Mouse (Mus musculus): Measurements from ENCODE around the gene Zfp952. TPM values are rescaled to one million over a fixed set of nuclear protein-coding genes. Genes with fewer than 3 reads are reported as not detected.

Zfp952 gene
- total RNA-seq (2023) = 1 to 10 TPM; 4.2 to 4.4 TPM

GRCm38 (mm10) chr17:32992699-32993474 is at the start of gene Zfp952:
Gene Zfp952, plus strand, starts transcription at chr17:32993129.

GRCm38 (mm10) chr17:32947215-32947914 is 45.6 kb upstream of the Zfp952 start, which contains the start of gene Cyp4f13:
Gene Cyp4f13, minus strand, starts transcription at chr17:32947402.

GRCm38 (mm10) chr17:32965623-32966290 is 27.2 kb upstream of the Zfp952 start, which contains the start of gene Zfp472:
Gene Zfp472, plus strand, starts transcription at chr17:32965814.

GRCm38 (mm10) chr17:33032900-33033891 is 40.3 kb downstream of the Zfp952 start, which contains the start of gene Zfp763:
Gene Zfp763, minus strand, starts transcription at chr17:33033402.

Other genes with a start within 250 kb of the Zfp952 start
- gene Zfp871, start 204.8 kb upstream of the Zfp952 start, total RNA-seq (2023) = 10 to 100 TPM; 45.7 to 58.2 TPM
- gene Zfp811, start 183.2 kb upstream of the Zfp952 start, total RNA-seq (2023) = not detected
- gene Zfp799, start 162.9 kb upstream of the Zfp952 start, total RNA-seq (2023) = 1 to 10 TPM; 1.8 to 3.5 TPM
- gene Zfp870, start 101.5 kb upstream of the Zfp952 start, total RNA-seq (2023) = 1 to 10 TPM in 1 of 2 experiments, under 1 TPM in 1; 0.82 to 1.1 TPM
- not detected for gene Cyp4f14, start 75.8 kb upstream of the Zfp952 start, total RNA-seq (2023)
- gene Cyp4f13, start 45.7 kb upstream of the Zfp952 start, total RNA-seq (2023) = 10 to 100 TPM; 75.3 to 82.0 TPM
- gene Zfp472, start 27.3 kb upstream of the Zfp952 start, total RNA-seq (2023) = 1 to 10 TPM; 6.0 to 8.0 TPM
- 1 to 10 TPM in 1 of 2 experiments, under 1 TPM in 1; 0.84 to 1.5 TPM for gene Zfp763, start 40.3 kb downstream of the Zfp952 start, total RNA-seq (2023)
- not detected for gene 4921501E09Rik, start 74.9 kb downstream of the Zfp952 start, total RNA-seq (2023)
- gene Zfp563, start 96.2 kb downstream of the Zfp952 start, total RNA-seq (2023) = 1 to 10 TPM; 1.8 to 2.8 TPM
- not detected for gene Morc2b, start 146.6 kb downstream of the Zfp952 start, total RNA-seq (2023)
- gene Olfr55, start 175.3 kb downstream of the Zfp952 start, total RNA-seq (2023) = not detected
- gene Olfr239, start 198.2 kb downstream of the Zfp952 start, total RNA-seq (2023) = not detected
- not detected for gene Olfr1564, start 228.6 kb downstream of the Zfp952 start, total RNA-seq (2023)

Data from neutrophil, adult 59 days (primary cell).